In the genomic region with DNA sequence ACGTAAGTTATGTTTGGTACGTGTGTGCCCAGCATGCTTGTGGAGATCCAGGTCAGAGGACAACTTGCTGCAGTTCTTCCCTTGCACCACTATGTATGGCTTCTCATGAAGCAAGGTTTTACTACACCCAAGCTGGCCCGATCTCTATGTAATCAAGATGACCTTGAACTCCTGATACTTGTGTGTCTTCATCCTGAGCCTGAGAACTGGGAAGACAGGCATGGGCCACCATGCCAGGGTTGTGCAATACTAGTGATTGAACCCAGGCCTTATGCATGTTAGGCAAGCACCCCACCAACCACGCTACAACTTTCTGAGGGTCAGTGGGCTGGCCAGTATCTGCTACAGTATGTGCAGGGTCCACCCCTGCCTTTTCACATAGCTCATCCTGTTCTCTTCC, we compare ENCODE assay signal across 22 mouse cellular contexts. TPM values are rescaled to one million over a fixed set of nuclear protein-coding genes. Genes with fewer than 3 reads are reported as not detected.
DNase-seq lines count a peak whose midpoint lies in the region; ATAC-seq and TF ChIP-seq lines count a peak whose summit lies in the region.
"Had no signal": no experiment of that assay in that cellular context is flagged by ENCODE, and none has a peak within 500 bp of the region (broad histone marks: within the 10 kb centered on the region; RNA-seq: fewer than 3 reads in every experiment).

No protein-coding gene starts in this region.

- no peak for TF ChIP-seq CTCF in intestine, postnatal 0 days (IDR thresholded peaks at IDR 0.05; ENCODE audit: low read depth)

- H3K4me1 ChIP-seq in intestine, postnatal 0 days (replicated peaks; ENCODE audit: control insufficient read depth, insufficient read depth, low read length), result peaks cover 8% of the 10 kb centered on the region; the same call in 1 of the 2 replicates
- peaks cover 8% of the 10 kb centered on the region; the same call in 1 of the 2 replicates for H3K4me1 ChIP-seq in intestine, embryonic 15.5 days (replicated peaks)
- peaks cover 17% of the 10 kb centered on the region for H3K4me1 ChIP-seq in midbrain, embryonic 14.5 days (ENCODE audit: control insufficient read depth, insufficient read depth, low read length)
- H3K4me1 ChIP-seq in midbrain, embryonic 15.5 days, result peaks cover 17% of the 10 kb centered on the region

- H3K4me3 ChIP-seq in intestine, postnatal 0 days (ENCODE audit: low read depth, low read length), result no peak overlapping the region
- H3K4me3 ChIP-seq in intestine, embryonic 15.5 days (replicated peaks), result no peak overlapping the region
- H3K4me3 ChIP-seq in midbrain, embryonic 14.5 days (replicated peaks; ENCODE audit: low read depth, low read length), result no peak overlapping the region
- no peak overlapping the region for H3K4me3 ChIP-seq in midbrain, embryonic 15.5 days
- H3K4me3 ChIP-seq: embryonic facial prominence, embryonic 10.5 days; forebrain, embryonic 15.5 days; heart, embryonic 10.5 days; heart, embryonic 15.5 days; hindbrain, embryonic 10.5 days had no signal

- no peaks in the 10 kb centered on the region for H3K9me3 ChIP-seq in intestine, postnatal 0 days (ENCODE audit: control insufficient read depth)
- no peaks in the 10 kb centered on the region for H3K9me3 ChIP-seq in intestine, embryonic 15.5 days
- no peaks in the 10 kb centered on the region for H3K9me3 ChIP-seq in midbrain, embryonic 14.5 days (ENCODE audit: control insufficient read depth, low read length)
- no peaks in the 10 kb centered on the region for H3K9me3 ChIP-seq in midbrain, embryonic 15.5 days
- H3K9me3 ChIP-seq: embryonic facial prominence, embryonic 10.5 days; forebrain, embryonic 15.5 days; G1E; heart, embryonic 10.5 days; heart, embryonic 15.5 days; hindbrain, embryonic 10.5 days had no signal

- no peak overlapping the region for H3K4me2 ChIP-seq in intestine, postnatal 0 days (replicated peaks; ENCODE audit: low read depth)
- no peak overlapping the region for H3K4me2 ChIP-seq in intestine, embryonic 15.5 days (replicated peaks)
- H3K4me2 ChIP-seq in midbrain, embryonic 14.5 days (ENCODE audit: low read length), result no peak overlapping the region
- no peak overlapping the region for H3K4me2 ChIP-seq in midbrain, embryonic 15.5 days
- H3K4me2 ChIP-seq: forebrain, embryonic 15.5 days; heart, embryonic 15.5 days had no signal

- peak; percentile 44 to 62 for DNase-seq in adrenal gland, postnatal 36 days
- no peak for DNase-seq in adrenal gland, postnatal 25 days
- no peak for DNase-seq in midbrain, embryonic 14.5 days
- DNase-seq: B cell, adult 2 months; cerebellum, adult 2 months; cerebellum, postnatal 10 days; gastrocnemius, postnatal 10 days; heart, adult 18-20 months; heart, postnatal 14 days; kidney, adult 18-20 months had no signal

- no peak for ATAC-seq in intestine, postnatal 0 days
- no peak for ATAC-seq in intestine, embryonic 15.5 days
- no peak for ATAC-seq in midbrain, embryonic 14.5 days (ENCODE audit: low FRiP score, low TSS enrichment)
- ATAC-seq in midbrain, embryonic 15.5 days (replicated peaks), result no peak
- ATAC-seq: CD4-positive, CD25-positive, alpha-beta regulatory T cell, adult 4 months; forebrain, embryonic 15.5 days; hindbrain, embryonic 16.5 days; inflammation-experienced regulatory T-cells, adult 6 months had no signal

- no peaks in the 10 kb centered on the region for H3K27me3 ChIP-seq in intestine, postnatal 0 days (replicated peaks; ENCODE audit: control insufficient read depth, insufficient read depth, low read length)
- H3K27me3 ChIP-seq in intestine, embryonic 15.5 days (replicated peaks), result no peaks in the 10 kb centered on the region
- H3K27me3 ChIP-seq in midbrain, embryonic 14.5 days (ENCODE audit: control insufficient read depth, insufficient read depth, low read length), result no peaks in the 10 kb centered on the region
- H3K27me3 ChIP-seq in midbrain, embryonic 15.5 days (replicated peaks), result no peaks in the 10 kb centered on the region
- H3K27me3 ChIP-seq: forebrain, embryonic 15.5 days; heart, embryonic 15.5 days had no signal

- H3K36me3 ChIP-seq in intestine, postnatal 0 days (ENCODE audit: control insufficient read depth, insufficient read depth), result peaks cover 42% of the 10 kb centered on the region
- peaks cover 13% of the 10 kb centered on the region; the same call in 1 of the 2 replicates for H3K36me3 ChIP-seq in intestine, embryonic 15.5 days
- peaks cover 46% of the 10 kb centered on the region for H3K36me3 ChIP-seq in midbrain, embryonic 14.5 days (ENCODE audit: control insufficient read depth, insufficient read depth, low read length)
- peaks cover 7% of the 10 kb centered on the region; the same call in 1 of the 2 replicates for H3K36me3 ChIP-seq in midbrain, embryonic 15.5 days (replicated peaks)

- no peak overlapping the region for H3K9ac ChIP-seq in intestine, postnatal 0 days (ENCODE audit: low read depth, low read length)
- no peak overlapping the region for H3K9ac ChIP-seq in intestine, embryonic 15.5 days
- H3K9ac ChIP-seq in midbrain, embryonic 14.5 days (replicated peaks; ENCODE audit: low read length), result 0 out of 2 replicates have a peak overlapping the region, but pooled peaks have one; percentile 6
- no peak overlapping the region for H3K9ac ChIP-seq in midbrain, embryonic 15.5 days
- H3K9ac ChIP-seq: forebrain, embryonic 15.5 days; heart, embryonic 15.5 days had no signal

- H3K27ac ChIP-seq in intestine, postnatal 0 days (ENCODE audit: low read depth, low read length), result peak overlapping the region; percentile 22; the same call in 1 of the 2 replicates
- H3K27ac ChIP-seq in intestine, embryonic 15.5 days, result no peak overlapping the region
- no peak overlapping the region for H3K27ac ChIP-seq in midbrain, embryonic 14.5 days (replicated peaks; ENCODE audit: low read depth, low read length)
- no peak overlapping the region for H3K27ac ChIP-seq in midbrain, embryonic 15.5 days
- H3K27ac ChIP-seq: embryonic facial prominence, embryonic 10.5 days; forebrain, embryonic 15.5 days; heart, embryonic 10.5 days; heart, embryonic 15.5 days; hindbrain, embryonic 10.5 days had no signal

- 62% methylated on average over 4 of the region's 4 CpGs for WGBS in intestine, postnatal 0 days
- WGBS in intestine, embryonic 15.5 days, result 85% methylated on average over 4 of the region's 4 CpGs
- 96% methylated on average over 4 of the region's 4 CpGs for WGBS in midbrain, embryonic 14.5 days
- 95% methylated on average over 4 of the region's 4 CpGs for WGBS in midbrain, embryonic 15.5 days

RNA-seq across cellular contexts. Expression of a gene that starts 4.2 kb away (rescaled TPM):
- 10 to 100 TPM; 71.1 to 95.1 TPM for total RNA-seq in adrenal gland, postnatal 36 days (2021)
- total RNA-seq in adrenal gland, postnatal 25 days (2021), result 83.4 and 112 TPM in 2 replicates
- polyA plus RNA-seq in intestine, postnatal 0 days (2015; fragmentation: Nextera tagmentation; extraction: Ambion mirVana), result 105 and 106 TPM in 2 replicates
- 96.0 and 103 TPM in 2 replicates for polyA plus RNA-seq in intestine, embryonic 15.5 days (2015; fragmentation: Nextera tagmentation; extraction: Ambion mirVana)
- polyA plus RNA-seq in midbrain, embryonic 14.5 days (2014; fragmentation: Nextera tagmentation; extraction: Ambion mirVana), result 136 and 141 TPM in 2 replicates
- polyA plus RNA-seq in midbrain, embryonic 15.5 days (2015; fragmentation: Nextera tagmentation; extraction: Ambion mirVana), result 149 and 158 TPM in 2 replicates

RNA-seq across cellular contexts. Expression of a gene that starts 16.0 kb away (rescaled TPM):
- 1 to 10 TPM; 8.5 to 9.8 TPM for total RNA-seq in adrenal gland, postnatal 36 days (2021)
- 9.4 and 12.1 TPM in 2 replicates for total RNA-seq in adrenal gland, postnatal 25 days (2021)
- polyA plus RNA-seq in intestine, postnatal 0 days (2015; fragmentation: Nextera tagmentation; extraction: Ambion mirVana), result 0.39 and 0.68 TPM in 2 replicates
- polyA plus RNA-seq in intestine, embryonic 15.5 days (2015; fragmentation: Nextera tagmentation; extraction: Ambion mirVana), result 1.6 and 3.0 TPM in 2 replicates
- 0.59 and 1.3 TPM in 2 replicates for polyA plus RNA-seq in midbrain, embryonic 14.5 days (2014; fragmentation: Nextera tagmentation; extraction: Ambion mirVana)
- 1.4 and 1.8 TPM in 2 replicates for polyA plus RNA-seq in midbrain, embryonic 15.5 days (2015; fragmentation: Nextera tagmentation; extraction: Ambion mirVana)
- polyA plus RNA-seq: CD4-positive, CD25-positive, alpha-beta regulatory T cell, adult 4 months; G1E; inflammation-experienced regulatory T-cells, adult 6 months had no signal

RNA-seq across cellular contexts. Expression of a gene that starts 29.0 kb away (rescaled TPM):
- total RNA-seq in adrenal gland, postnatal 36 days (2021), result not detected
- not detected in 2 replicates for total RNA-seq in adrenal gland, postnatal 25 days (2021)
- polyA plus RNA-seq in intestine, postnatal 0 days (2015; fragmentation: Nextera tagmentation; extraction: Ambion mirVana), result not detected in 2 replicates
- polyA plus RNA-seq in intestine, embryonic 15.5 days (2015; fragmentation: Nextera tagmentation; extraction: Ambion mirVana), result not detected in 2 replicates
- polyA plus RNA-seq in midbrain, embryonic 14.5 days (2014; fragmentation: Nextera tagmentation; extraction: Ambion mirVana), result 0.51 and 1.5 TPM in 2 replicates
- polyA plus RNA-seq in midbrain, embryonic 15.5 days (2015; fragmentation: Nextera tagmentation; extraction: Ambion mirVana), result 0.90 and 1.2 TPM in 2 replicates
- total RNA-seq: G1E had no signal
- polyA plus RNA-seq: CD4-positive, CD25-positive, alpha-beta regulatory T cell, adult 4 months; embryonic facial prominence, embryonic 10.5 days; forebrain, embryonic 15.5 days; G1E; hindbrain, embryonic 10.5 days; inflammation-experienced regulatory T-cells, adult 6 months had no signal

RNA-seq across cellular contexts. Expression of a gene that starts 33.4 kb away (rescaled TPM):
- 1 to 10 TPM; 1.1 to 1.5 TPM for total RNA-seq in adrenal gland, postnatal 36 days (2021)
- total RNA-seq in adrenal gland, postnatal 25 days (2021), result 1.3 TPM in 2 replicates
- 5.3 and 6.5 TPM in 2 replicates for polyA plus RNA-seq in intestine, postnatal 0 days (2015; fragmentation: Nextera tagmentation; extraction: Ambion mirVana)
- polyA plus RNA-seq in intestine, embryonic 15.5 days (2015; fragmentation: Nextera tagmentation; extraction: Ambion mirVana), result 26.4 TPM in 2 replicates
- polyA plus RNA-seq in midbrain, embryonic 14.5 days (2014; fragmentation: Nextera tagmentation; extraction: Ambion mirVana), result 17.0 and 18.5 TPM in 2 replicates
- polyA plus RNA-seq in midbrain, embryonic 15.5 days (2015; fragmentation: Nextera tagmentation; extraction: Ambion mirVana), result 18.2 and 21.2 TPM in 2 replicates

RNA-seq across cellular contexts. Expression of a gene that starts 36.6 kb away (rescaled TPM):
- total RNA-seq in adrenal gland, postnatal 36 days (2021), result 10 to 100 TPM; 52.1 to 60.4 TPM
- total RNA-seq in adrenal gland, postnatal 25 days (2021), result 52.6 and 54.2 TPM in 2 replicates
- polyA plus RNA-seq in intestine, postnatal 0 days (2015; fragmentation: Nextera tagmentation; extraction: Ambion mirVana), result 127 and 131 TPM in 2 replicates
- 163 and 170 TPM in 2 replicates for polyA plus RNA-seq in intestine, embryonic 15.5 days (2015; fragmentation: Nextera tagmentation; extraction: Ambion mirVana)
- 99.1 and 105 TPM in 2 replicates for polyA plus RNA-seq in midbrain, embryonic 14.5 days (2014; fragmentation: Nextera tagmentation; extraction: Ambion mirVana)
- polyA plus RNA-seq in midbrain, embryonic 15.5 days (2015; fragmentation: Nextera tagmentation; extraction: Ambion mirVana), result 95.6 and 99.7 TPM in 2 replicates

Comparison
In these comparisons a context has a peak if more than half of its experiments do, and no peak if none do; other contexts are left out.
1. DNase-seq: peak in adrenal gland, postnatal 36 days (2 of 2); none in adrenal gland, postnatal 25 days (single experiment) and midbrain, embryonic 14.5 days (single experiment).